Mouse (Mus musculus) ES-E14 (cell line): ENCODE data around the gene Abr.

Source experiments
- CHD2 ChIP-seq: IDR thresholded peaks from 2 replicates; pipeline ENCODE4 v1.6.1; 2014; ENCODE audit warnings: mild to moderate bottlenecking, low read depth, low read length, inconsistent platforms
- MAFK ChIP-seq: IDR thresholded peaks from 2 replicates; pipeline ENCODE4 v1.6.1; 2014; ENCODE audit warnings: mild to moderate bottlenecking, low read depth, low read length, inconsistent platforms; ENCODE audit not compliant: insufficient read depth
- ZNF384 ChIP-seq: IDR thresholded peaks from 2 replicates; pipeline ENCODE4 v1.6.1; 2012; ENCODE audit warnings: low read depth, low read length, inconsistent platforms

DNA sequence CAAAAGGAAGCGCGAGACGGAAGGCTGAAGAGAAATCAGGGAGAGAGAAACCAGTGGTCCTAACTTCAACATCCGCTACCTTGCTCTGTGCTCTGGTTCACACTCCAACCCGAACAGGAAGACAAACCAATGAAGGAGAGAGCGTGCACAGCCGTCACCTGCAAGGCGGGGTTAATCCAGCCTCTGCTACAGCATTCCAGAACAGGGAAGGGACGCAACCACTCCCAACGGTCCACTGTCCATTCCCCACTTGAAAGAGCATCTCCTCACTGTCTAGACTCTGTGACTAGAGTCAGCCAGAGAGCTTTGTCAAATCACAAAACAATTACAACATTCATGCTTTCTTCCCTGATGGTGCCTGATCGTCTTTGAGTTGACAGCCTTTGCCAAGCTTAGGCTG lies 229.1 kb downstream of the Abr start:
- TF ChIP-seq CHD2, result no peak
- no peak for TF ChIP-seq MAFK
- TF ChIP-seq ZNF384, result no peak
